Comparison of ENCODE assay signal across 8 mouse cellular contexts in the genomic region with DNA sequence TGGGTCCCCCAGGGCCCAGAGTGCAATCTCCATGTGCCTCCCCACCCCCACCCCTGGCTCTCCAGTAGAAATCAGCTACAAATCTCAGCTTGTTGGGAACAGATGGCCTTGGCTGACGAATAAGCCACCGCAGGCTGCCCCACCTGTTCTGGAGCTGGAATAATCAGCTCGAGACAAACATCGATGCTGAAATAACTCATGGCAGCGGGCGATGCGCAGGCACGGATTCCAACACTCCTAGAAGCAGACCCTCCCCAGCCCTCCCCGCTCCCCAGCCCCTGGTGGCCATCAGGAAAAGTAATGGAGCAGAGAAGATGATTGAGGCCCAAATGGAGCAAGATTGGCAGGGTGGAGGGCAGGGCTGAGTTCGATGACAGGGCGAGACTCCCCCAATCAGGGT. TPM values are rescaled to one million over a fixed set of nuclear protein-coding genes. Genes with fewer than 3 reads are reported as not detected.
DNase-seq lines count a peak whose midpoint lies in the region; ATAC-seq and TF ChIP-seq lines count a peak whose summit lies in the region.

No protein-coding gene starts in this region.

- H3K36me3 ChIP-seq in megakaryocyte, embryonic 14.5 days (replicated peaks; ENCODE audit: low read length): no peaks in the 10 kb centered on the region
- H3K36me3 ChIP-seq in embryonic facial prominence, embryonic 12.5 days: no peaks in the 10 kb centered on the region

- TF ChIP-seq POLR2A in lung, adult 2 months (IDR thresholded peaks at IDR 0.05; ENCODE audit: borderline replicate concordance, extremely low read depth, low read depth, low read length): no peak

- H3K27ac ChIP-seq in embryonic facial prominence, embryonic 12.5 days: no peak overlapping the region

- peak overlapping the region; percentile 36 for H3K4me2 ChIP-seq in embryonic facial prominence, embryonic 12.5 days (replicated peaks)

- 3% methylated on average over 11 of the region's 11 CpGs for WGBS in embryonic facial prominence, embryonic 12.5 days
- 11% methylated on average over 11 of the region's 11 CpGs for WGBS in lung, adult 2 months

- no peak for ATAC-seq in megakaryocyte, adult 5-6 weeks (ENCODE audit: poor library complexity, severe bottlenecking)
- ATAC-seq in embryonic facial prominence, embryonic 12.5 days (ENCODE audit: insufficient number of reproducible peaks, insufficient read depth, low FRiP score, low TSS enrichment): no peak

- H3K4me3 ChIP-seq in megakaryocyte, embryonic 14.5 days (replicated peaks): peak overlapping the region; percentile 53
- no peak overlapping the region for H3K4me3 ChIP-seq in embryonic facial prominence, embryonic 12.5 days
- H3K4me3 ChIP-seq in lung, adult 2 months (replicated peaks; ENCODE audit: extremely low read depth, low read depth, low read length): no peak overlapping the region

- TF ChIP-seq CTCF in lung, adult 2 months (IDR thresholded peaks at IDR 0.05; ENCODE audit: insufficient read depth, low read length): no peak

- H3K4me1 ChIP-seq in megakaryocyte, embryonic 14.5 days: peaks cover 44% of the 10 kb centered on the region
- H3K4me1 ChIP-seq in embryonic facial prominence, embryonic 12.5 days: peaks cover 31% of the 10 kb centered on the region
- H3K4me1 ChIP-seq in lung, adult 2 months (ENCODE audit: control insufficient read depth, insufficient read depth, low read length): peaks cover 6% of the 10 kb centered on the region

- H3K9me3 ChIP-seq in megakaryocyte, embryonic 14.5 days: no peaks in the 10 kb centered on the region
- H3K9me3 ChIP-seq in embryonic facial prominence, embryonic 12.5 days: no peaks in the 10 kb centered on the region

- H3K27me3 ChIP-seq in megakaryocyte, embryonic 14.5 days (replicated peaks): peaks cover 69% of the 10 kb centered on the region
- 0 out of 2 replicates have a peak, but pooled peaks cover 4% of the 10 kb centered on the region for H3K27me3 ChIP-seq in embryonic facial prominence, embryonic 12.5 days

- DNase-seq in left cerebral cortex, postnatal 14 days (ENCODE audit: low spot score in 2 of 2): peak; percentile 68 to 78
- peak; percentile 65 for DNase-seq in right cerebral cortex, adult 18-20 months
- no peak for DNase-seq in lung, adult 2 months
- no peak for DNase-seq in adrenal gland, adult 8-10 months
- DNase-seq in adrenal gland, postnatal 14 days: no peak

- no peak overlapping the region for H3K9ac ChIP-seq in embryonic facial prominence, embryonic 12.5 days

- intact Hi-C loops in left cerebral cortex, postnatal 14 days (cut with DNase I): no loop called here

RNA-seq across cellular contexts. Expression of gene Pipox, which starts 21.7 kb away (rescaled TPM):
- polyA plus RNA-seq in megakaryocyte, embryonic 14.5 days (2012; ENCODE audit: insufficient read depth, low replicate concordance): not detected in 2 replicates
- not detected in 2 replicates for total RNA-seq in megakaryocyte, adult 5-6 weeks (2015)
- total RNA-seq in megakaryocyte, adult 5-6 weeks (2017): not detected in 2 replicates
- polyA plus RNA-seq in embryonic facial prominence, embryonic 12.5 days (2016; fragmentation: Nextera tagmentation; extraction: Ambion mirVana): 1.7 and 3.2 TPM in 2 replicates
- total RNA-seq in left cerebral cortex, postnatal 14 days (2021): under 1 TPM; 0.18 to 0.70 TPM
- polyA plus RNA-seq in lung, adult 2 months (2012; rRNA removed): 0.60 and 1.3 TPM in 2 replicates
- total RNA-seq in adrenal gland, adult 8-10 months (2022): 1 to 10 TPM in 2 of 4 experiments, under 1 TPM in 2; 0.89 to 2.4 (median 1.5) TPM
- 3.7 and 21.3 TPM in 2 replicates for total RNA-seq in adrenal gland, postnatal 14 days (2021)

RNA-seq across cellular contexts. Expression of gene Sez6, which starts 58.4 kb away (rescaled TPM):
- polyA plus RNA-seq in megakaryocyte, embryonic 14.5 days (2012; ENCODE audit: insufficient read depth, low replicate concordance): not detected in 2 replicates
- not detected in 2 replicates for total RNA-seq in megakaryocyte, adult 5-6 weeks (2015)
- total RNA-seq in megakaryocyte, adult 5-6 weeks (2017): not detected in 2 replicates
- polyA plus RNA-seq in embryonic facial prominence, embryonic 12.5 days (2016; fragmentation: Nextera tagmentation; extraction: Ambion mirVana): 2.0 and 2.4 TPM in 2 replicates
- total RNA-seq in left cerebral cortex, postnatal 14 days (2021): 100 to 1,000 TPM; 153 to 196 TPM
- 0.12 and 0.19 TPM in 2 replicates for polyA plus RNA-seq in lung, adult 2 months (2012; rRNA removed)
- total RNA-seq in adrenal gland, adult 8-10 months (2022): 1 to 10 TPM; 3.1 to 6.8 (median 4.0) TPM
- total RNA-seq in adrenal gland, postnatal 14 days (2021): 3.5 and 3.8 TPM in 2 replicates

Comparison
In these comparisons a context has a peak if more than half of its experiments do, and no peak if none do; other contexts are left out.
1. DNase-seq: peak in left cerebral cortex, postnatal 14 days (2 of 2) and right cerebral cortex, adult 18-20 months (single experiment); none in lung, adult 2 months (single experiment), adrenal gland, adult 8-10 months (single experiment) and adrenal gland, postnatal 14 days (single experiment).
2. RNA of gene Sez6, which starts 58.4 kb away (total RNA-seq): 153 to 196 TPM in left cerebral cortex, postnatal 14 days; 3.1 to 6.8 TPM in adrenal gland, adult 8-10 months, 3.5 to 3.8 TPM in adrenal gland, postnatal 14 days and not detected in megakaryocyte, adult 5-6 weeks; every median in the first group is over 10 times any median in the second.